Mouse (Mus musculus): ENCODE results near the gene Cox7a2l. TPM values are rescaled to one million over a fixed set of nuclear protein-coding genes. Genes with fewer than 3 reads are reported as not detected.

The Cox7a2l gene
- polyA plus RNA-seq, 1 experiment from 2014 or later = 182 TPM

Other genes with a start within 250 kb of the Cox7a2l start
- 40.5 and 41.2 TPM in 2 replicates for gene Eml4, start 166.4 kb downstream of the Cox7a2l start, polyA plus RNA-seq (2014; fragmentation: Nextera tagmentation; extraction: Ambion mirVana)
- not detected in 2 replicates for gene Kcng3, start 114.6 kb upstream of the Cox7a2l start, polyA plus RNA-seq (2014; fragmentation: Nextera tagmentation; extraction: Ambion mirVana)
- 28.8 and 31.1 TPM in 2 replicates for gene Mta3, start 188.8 kb upstream of the Cox7a2l start, polyA plus RNA-seq (2014; fragmentation: Nextera tagmentation; extraction: Ambion mirVana)